Mouse (Mus musculus) CH12.LX (cell line): ENCODE measurements around the gene Dscaml1. TPM values are rescaled to one million over a fixed set of nuclear protein-coding genes. Genes with fewer than 3 reads are reported as not detected.

Source experiments
- DNase-seq: peaks from one replicate; pipeline ENCODE4 v3.0.0-alpha.2; 2013; ENCODE audit errors: extremely low read depth
- H3K27ac ChIP-seq: 2 replicates; pipeline ENCODE4 v1.5.1; 2012; ENCODE audit warnings: low read depth, mild to moderate bottlenecking, control low read depth, moderate library complexity; ENCODE audit not compliant: insufficient read depth
- H3K27me3 ChIP-seq: replicated peaks from 2 replicates; pipeline ENCODE3; 2012; ENCODE audit warnings: inconsistent platforms
- H3K36me3 ChIP-seq, 2 experiments: replicated peaks in 1 of 2; 2 replicates each; pipeline versions ENCODE3 to v1.6.1; 2012; ENCODE audit warnings: inconsistent platforms in 1 of 2, low read length in 1 of 2, mild to moderate bottlenecking in 1 of 2, mixed read lengths in 1 of 2, moderate library complexity in 1 of 2; ENCODE audit not compliant: control insufficient read depth in 1 of 2, insufficient read depth in 1 of 2
- H3K4me1 ChIP-seq, 2 experiments: 2 replicates each; pipeline ENCODE4 v1.6.1; 2012; ENCODE audit warnings: inconsistent platforms in 1 of 2, moderate library complexity in 1 of 2; ENCODE audit not compliant: insufficient read depth in 2 of 2, control insufficient read depth in 1 of 2
- H3K4me2 ChIP-seq: 2 replicates; pipeline ENCODE4 v1.6.1; 2012; ENCODE audit warnings: low read depth, mild to moderate bottlenecking, control low read depth; ENCODE audit not compliant: poor library complexity, insufficient read depth, severe bottlenecking
- H3K4me3 ChIP-seq, 3 experiments: fragments of 150-350 bp in 1 of 3; sonication (generic) in 1 of 3; replicated peaks in 1 of 3; 2 replicates each; pipeline versions ENCODE3 to v1.5.1; 2011 to 2012; ENCODE audit warnings: low read depth in 2 of 3, low read length in 2 of 3, mild to moderate bottlenecking in 2 of 3, moderate library complexity in 2 of 3, control low read depth in 1 of 3, improper control_type of control experiment in 1 of 3, inconsistent platforms in 1 of 3, mixed read lengths in 1 of 3; ENCODE audit not compliant: poor library complexity in 1 of 3
- H3K79me2 ChIP-seq: replicated peaks from 2 replicates; pipeline ENCODE4 v1.6.1; 2012; ENCODE audit warnings: mild to moderate bottlenecking, moderate library complexity; ENCODE audit not compliant: control insufficient read depth, poor library complexity, insufficient read depth, severe bottlenecking; ENCODE audit errors: extremely low read depth
- H3K9ac ChIP-seq: 2 replicates; pipeline ENCODE4 v1.6.1; 2012; ENCODE audit warnings: low read depth, mild to moderate bottlenecking, control low read depth, moderate library complexity; ENCODE audit not compliant: insufficient read depth
- H3K9me3 ChIP-seq: replicated peaks from 2 replicates; pipeline ENCODE3; 2012; ENCODE audit warnings: low read length, inconsistent platforms, mixed read lengths
- BHLHE40 ChIP-seq: IDR thresholded peaks from 2 replicates; pipeline ENCODE4 v1.6.1; 2011; ENCODE audit warnings: mild to moderate bottlenecking, low read depth, low read length, improper control_type of control experiment
- CHD1 ChIP-seq: IDR thresholded peaks from 2 replicates; pipeline ENCODE4 v1.6.1; 2012; ENCODE audit warnings: low read depth, low read length, improper control_type of control experiment, inconsistent platforms
- CTCF ChIP-seq, 2 experiments: IDR thresholded peaks in 1 of 2; conservative IDR thresholded peaks in 1 of 2; 2 replicates each; pipeline ENCODE4 v1.5.1; 2011 to 2012; ENCODE audit warnings: low read depth in 2 of 2, low read length in 2 of 2, improper control_type of control experiment in 1 of 2, inconsistent platforms in 1 of 2, mild to moderate bottlenecking in 1 of 2, moderate library complexity in 1 of 2
- E2F4 ChIP-seq: IDR thresholded peaks from 2 replicates; pipeline ENCODE4 v1.6.1; 2011; ENCODE audit warnings: low read depth, low read length, improper control_type of control experiment; ENCODE audit not compliant: insufficient replicate concordance
- GABPA ChIP-seq: IDR thresholded peaks from 2 replicates; pipeline ENCODE4 v1.6.1; 2012; ENCODE audit warnings: low read depth, low read length, improper control_type of control experiment, inconsistent platforms; ENCODE audit not compliant: insufficient replicate concordance
- HCFC1 ChIP-seq: IDR thresholded peaks from 2 replicates; pipeline ENCODE4 v1.6.1; 2012; ENCODE audit warnings: low read depth, mild to moderate bottlenecking, inconsistent platforms, low read length, improper control_type of control experiment
- JUN ChIP-seq: IDR thresholded peaks from 2 replicates; pipeline ENCODE4 v1.6.1; 2011; ENCODE audit warnings: low read depth, mild to moderate bottlenecking, low read length, improper control_type of control experiment, moderate library complexity; ENCODE audit not compliant: insufficient read depth
- KAT2A ChIP-seq: IDR thresholded peaks from 2 replicates; pipeline ENCODE4 v1.6.1; 2012; ENCODE audit warnings: low read length, improper control_type of control experiment, inconsistent platforms; ENCODE audit not compliant: insufficient replicate concordance
- MAFK ChIP-seq: IDR thresholded peaks from 2 replicates; pipeline ENCODE4 v1.6.1; 2011; ENCODE audit warnings: low read length, improper control_type of control experiment; ENCODE audit not compliant: insufficient replicate concordance
- MEF2A ChIP-seq: IDR thresholded peaks from 2 replicates; pipeline ENCODE4 v1.6.1; 2014; ENCODE audit warnings: low read depth, mild to moderate bottlenecking, inconsistent platforms, low read length, improper control_type of control experiment, borderline replicate concordance
- MXI1 ChIP-seq: IDR thresholded peaks from 2 replicates; pipeline ENCODE4 v1.6.1; 2011; ENCODE audit warnings: mild to moderate bottlenecking, low read depth, low read length, improper control_type of control experiment
- NELFE ChIP-seq: IDR thresholded peaks from 2 replicates; pipeline ENCODE4 v1.6.1; 2011; ENCODE audit warnings: low read depth, low read length, improper control_type of control experiment
- NRF1 ChIP-seq: IDR thresholded peaks from 2 replicates; pipeline ENCODE4 v1.6.1; 2014; ENCODE audit warnings: low read depth, mild to moderate bottlenecking, inconsistent platforms, low read length, improper control_type of control experiment, moderate library complexity
- POLR2A ChIP-seq: IDR thresholded peaks from 2 replicates; pipeline ENCODE4 v1.6.1; 2011; ENCODE audit warnings: low read depth, mild to moderate bottlenecking, improper control_type of control experiment, low read length
- RCOR1 ChIP-seq: conservative IDR thresholded peaks from 2 replicates; pipeline ENCODE4 v1.6.1; 2012; ENCODE audit warnings: low read depth, mild to moderate bottlenecking, inconsistent platforms, low read length, improper control_type of control experiment
- SMC3 ChIP-seq: IDR thresholded peaks from 2 replicates; pipeline ENCODE4 v1.6.1; 2011; ENCODE audit warnings: low read depth, low read length, improper control_type of control experiment
- TBP ChIP-seq: conservative IDR thresholded peaks from 2 replicates; pipeline ENCODE4 v1.6.1; 2011; ENCODE audit warnings: low read depth, low read length, improper control_type of control experiment
- UBTF ChIP-seq: IDR thresholded peaks from 2 replicates; pipeline ENCODE4 v1.6.1; 2012; ENCODE audit warnings: low read depth, mild to moderate bottlenecking, inconsistent platforms, low read length, improper control_type of control experiment, moderate library complexity
- dilution Hi-C: fragments of 300-500 bp; cut with MboI; formaldehyde crosslinking; loops from 2 replicates; pipeline ENCODE4 v1.14.3; 2020; ENCODE audit warnings: low sequenced_read_pairs; ENCODE audit not compliant: extremely low pct_unique_long_range_greater_than_20kb, extremely low pct_ligation_motif_present
- in situ Hi-C: fragments of 300-500 bp; cut with MboI; formaldehyde crosslinking; loops from 3 replicates; pipeline ENCODE4 v1.14.3; 2019; ENCODE audit warnings: low sequenced_read_pairs, low pct_ligation_motif_present, low pct_unique_long_range_greater_than_20kb, mixed read lengths
- polyA plus RNA-seq: library from polyadenylated mRNA; unstranded; fragments of >175 nt; gene quantifications from 2 replicates; pipeline ENCODE4 v1.2.1, GENCODE M21; 2012; ENCODE audit warnings: low read depth; ENCODE audit not compliant: insufficient read length
- total RNA-seq, 2 experiments: library from RNA; depleted of rRNA; stranded (reverse); fragments of 300-350 nt in 1 of 2; fragments of >200 nt in 1 of 2; gene quantifications; 2 replicates each; pipeline ENCODE4 v1.2.3; 2012 to 2014

Dscaml1 gene
- total and polyA plus RNA-seq, 3 experiments, result not detected

GRCm38 (mm10) chr9:45555036-45555826, 128.8 kb downstream of the Dscaml1 start:
- in situ Hi-C loops (no loop called here), dilution Hi-C loops (no loop called here)
- H3K4me3 ChIP-seq, result no peak overlapping the region
- TF ChIP-seq SMC3, result no peak
- no peak for TF ChIP-seq NELFE
- TF ChIP-seq RCOR1, result no peak
- no peak for TF ChIP-seq TBP
- no peak for TF ChIP-seq JUN
- TF ChIP-seq POLR2A, result no peak
- TF ChIP-seq MEF2A, result no peak
- no peak for TF ChIP-seq GABPA
- TF ChIP-seq BHLHE40, result no peak
- no peak for TF ChIP-seq E2F4
- no peak for TF ChIP-seq CHD1
- no peak for TF ChIP-seq CTCF (conservative IDR thresholded peaks at IDR 0.05 in 1 of 2, IDR thresholded peaks at IDR 0.05 in 1 of 2; ENCODE audit: low read depth in 2 of 2, low read length in 2 of 2)
- no peak for TF ChIP-seq MXI1
- no peak for TF ChIP-seq KAT2A
- no peak for TF ChIP-seq UBTF
- no peaks in the 10 kb centered on the region for H3K9me3 ChIP-seq
- peaks cover 0 to 7% of the 10 kb centered on the region in 2 experiments; a peak in 2 of 4 replicates for H3K4me1 ChIP-seq
- no peak for DNase-seq
- H3K4me2 ChIP-seq, result no peak overlapping the region
- H3K79me2 ChIP-seq, result no peaks in the 10 kb centered on the region
- H3K27me3 ChIP-seq, result peaks cover 40% of the 10 kb centered on the region
- H3K27ac ChIP-seq, result no peak overlapping the region
- no peak overlapping the region for H3K9ac ChIP-seq
- H3K36me3 ChIP-seq, result no peaks in the 10 kb centered on the region

GRCm38 (mm10) chr9:45556882-45557281, 130.5 kb downstream of the Dscaml1 start:
- Histone ChIP-seq H3K4me3 (no peak overlapping the region), H3K36me3 (no peaks in the 10 kb centered on the region), H3K9me3 (no peaks in the 10 kb centered on the region), H3K9ac (no peak overlapping the region), H3K79me2 (no peaks in the 10 kb centered on the region), H3K27ac (no peak overlapping the region), H3K27me3 (peaks cover 39% of the 10 kb centered on the region), H3K4me1 (peaks cover 0 to 7% of the 10 kb centered on the region in 2 experiments; a peak in 2 of 4 replicates), H3K4me2 (no peak overlapping the region)
- no peak for DNase-seq
- in situ Hi-C loops, result no loop called here
- dilution Hi-C loops, result no loop called here
- TF ChIP-seq POLR2A (no peak), NRF1 (no peak), NELFE (no peak), HCFC1 (no peak), MAFK (no peak)
